Mouse (Mus musculus): Measurements from ENCODE around the gene Rnase1. TPM values are rescaled to one million over a fixed set of nuclear protein-coding genes. Genes with fewer than 3 reads are reported as not detected.
"Not testable (repeated sequence)": the region's sequence is repeated elsewhere in the genome, so short reads cannot be mapped to it uniquely, and the experiment has no call there.

Rnase1 gene
- total and polyA plus RNA-seq, 3 experiments, result 0.07 TPM; not detected in 2

- Histone ChIP-seq H3K4me3 (ENCODE audit: control insufficient read depth in 1 of 2, insufficient read depth in 1 of 2, low read depth in 2 of 2, low read length in 2 of 2) (no peak overlapping the region), H3K27ac (ENCODE audit: control insufficient read depth, low read depth, low read length) (no peak overlapping the region), H3K36me3 (ENCODE audit: control insufficient read depth in 1 of 2, insufficient read depth in 2 of 2, low read length in 2 of 2) (no peaks in the 10 kb centered on the region), H3K9me3 (replicated peaks; ENCODE audit: insufficient read depth, low read length) (no peaks in the 10 kb centered on the region), H3K4me1 (ENCODE audit: control insufficient read depth in 1 of 2, insufficient read depth in 2 of 2, low read length in 2 of 2) (no peaks in the 10 kb centered on the region), H3K27me3 (ENCODE audit: control insufficient read depth in 1 of 2, insufficient read depth in 2 of 2, low read length in 2 of 2) (no peaks in the 10 kb centered on the region), H3K79me2 (ENCODE audit: control insufficient read depth, insufficient read depth, low read length, poor library complexity) (no peaks in the 10 kb centered on the region), H3K9ac (ENCODE audit: control insufficient read depth, low read depth, low read length, poor library complexity, severe bottlenecking) (no peak overlapping the region)
- TF ChIP-seq RCOR1 (IDR thresholded peaks at IDR 0.05; ENCODE audit: low read depth, low read length) (no peak), RAD21 (IDR thresholded peaks at IDR 0.05; ENCODE audit: low read depth, low read length) (no peak), POLR2A (IDR thresholded peaks at IDR 0.05; ENCODE audit: control insufficient read depth in 1 of 2, insufficient read depth in 1 of 2, low read depth in 1 of 2, low read length in 2 of 2, poor library complexity in 1 of 2) (no peak), TAL1 (IDR thresholded peaks at IDR 0.05; ENCODE audit: low read length) (no peak), USF1 (IDR thresholded peaks at IDR 0.05; ENCODE audit: low read depth, low read length) (no peak)
- DNase-seq (ENCODE audit: low read depth, low spot score), result no peak
Observed at GRCm38 (mm10) chr14:51173843-51174242, 27.3 kb upstream of the Rnase1 start.

- H3K36me3 ChIP-seq (ENCODE audit: control insufficient read depth in 1 of 2, insufficient read depth in 2 of 2, low read length in 2 of 2); DNase-seq (ENCODE audit: low read depth, low spot score); H3K4me3 ChIP-seq (ENCODE audit: control insufficient read depth in 1 of 2, insufficient read depth in 1 of 2, low read depth in 2 of 2, low read length in 2 of 2); H3K9ac ChIP-seq (ENCODE audit: control insufficient read depth, low read depth, low read length, poor library complexity, severe bottlenecking); H3K9me3 ChIP-seq (replicated peaks; ENCODE audit: insufficient read depth, low read length); H3K27me3 ChIP-seq (ENCODE audit: control insufficient read depth in 1 of 2, insufficient read depth in 2 of 2, low read length in 2 of 2); H3K4me1 ChIP-seq (ENCODE audit: control insufficient read depth in 1 of 2, insufficient read depth in 2 of 2, low read length in 2 of 2); H3K79me2 ChIP-seq (ENCODE audit: control insufficient read depth, insufficient read depth, low read length, poor library complexity); H3K27ac ChIP-seq (ENCODE audit: control insufficient read depth, low read depth, low read length): not testable (repeated sequence)
Observed at GRCm38 (mm10) chr14:51172947-51173346, 26.4 kb upstream of the Rnase1 start.

DNA sequence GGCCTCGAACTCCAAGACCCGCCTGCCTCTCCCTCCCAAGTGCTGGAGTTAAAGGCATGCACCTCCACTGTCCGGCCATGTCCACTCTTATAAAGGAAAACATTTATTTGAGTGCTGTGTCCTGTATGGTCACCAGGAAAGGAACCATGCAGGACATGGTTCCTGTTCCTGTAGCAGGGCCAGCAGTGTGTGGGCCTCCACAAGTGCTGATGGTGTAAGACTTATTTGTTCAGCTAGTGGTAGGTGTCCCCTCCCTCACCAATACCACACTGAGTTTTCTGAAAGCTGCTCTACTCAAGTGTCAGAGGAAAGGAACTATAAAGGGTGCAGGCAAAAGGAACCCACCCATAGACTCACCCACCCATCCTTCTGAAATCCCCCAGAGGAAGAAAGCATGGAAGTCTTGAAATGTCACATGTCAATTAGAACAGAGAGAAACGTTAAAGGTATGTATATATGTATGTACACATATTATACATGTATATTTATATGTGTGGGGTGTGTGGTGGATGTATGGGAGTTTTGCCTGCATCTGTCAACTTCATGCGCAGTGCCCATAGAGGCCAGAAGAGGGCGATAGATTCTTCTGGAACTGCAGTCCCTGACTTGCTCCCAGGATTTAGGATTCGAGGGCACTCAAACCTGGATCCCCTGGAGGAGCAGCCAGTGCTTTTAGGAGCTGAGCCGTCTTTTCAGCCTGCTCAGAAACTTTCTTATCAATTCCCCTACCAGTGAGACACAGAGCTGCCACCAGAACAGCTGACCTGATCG, 25.7 kb upstream of the Rnase1 start:
- DNase-seq (ENCODE audit: low read depth, low spot score), result peak; percentile 40
- not testable (repeated sequence) for H3K36me3 ChIP-seq (ENCODE audit: control insufficient read depth in 1 of 2, insufficient read depth in 2 of 2, low read length in 2 of 2); H3K79me2 ChIP-seq (ENCODE audit: control insufficient read depth, insufficient read depth, low read length, poor library complexity); H3K4me3 ChIP-seq (ENCODE audit: control insufficient read depth in 1 of 2, insufficient read depth in 1 of 2, low read depth in 2 of 2, low read length in 2 of 2); H3K27me3 ChIP-seq (ENCODE audit: control insufficient read depth in 1 of 2, insufficient read depth in 2 of 2, low read length in 2 of 2); H3K9ac ChIP-seq (ENCODE audit: control insufficient read depth, low read depth, low read length, poor library complexity, severe bottlenecking); H3K4me1 ChIP-seq (ENCODE audit: control insufficient read depth in 1 of 2, insufficient read depth in 2 of 2, low read length in 2 of 2); H3K27ac ChIP-seq (ENCODE audit: control insufficient read depth, low read depth, low read length); H3K9me3 ChIP-seq (replicated peaks; ENCODE audit: insufficient read depth, low read length)
- TF ChIP-seq SMC3 (IDR thresholded peaks at IDR 0.05; ENCODE audit: low read depth, low read length), result peak; percentile 41
- TF ChIP-seq RAD21 (IDR thresholded peaks at IDR 0.05; ENCODE audit: low read depth, low read length), result peak; percentile 8; the same call in 1 of the 2 replicates
- TF ChIP-seq CTCF (IDR thresholded peaks at IDR 0.05 in 2 of 3, conservative IDR thresholded peaks at IDR 0.05 in 1 of 3; ENCODE audit: control insufficient read depth in 1 of 3, insufficient read depth in 1 of 3, low read depth in 2 of 3, low read length in 3 of 3, poor library complexity in 1 of 3, severe bottlenecking in 1 of 3), result peak; percentile 29 to 38 (median 35); a peak in 4 of 6 replicates

GRCm38 (mm10) chr14:51166068-51166467, 19.5 kb upstream of the Rnase1 start:
- H3K9ac ChIP-seq (ENCODE audit: control insufficient read depth, low read depth, low read length, poor library complexity, severe bottlenecking), result no peak overlapping the region
- DNase-seq (ENCODE audit: low read depth, low spot score), result no peak
- no peaks in the 10 kb centered on the region for H3K9me3 ChIP-seq (replicated peaks; ENCODE audit: insufficient read depth, low read length)
- H3K79me2 ChIP-seq (ENCODE audit: control insufficient read depth, insufficient read depth, low read length, poor library complexity), result no peaks in the 10 kb centered on the region
- no peak overlapping the region for H3K4me3 ChIP-seq (ENCODE audit: control insufficient read depth in 1 of 2, insufficient read depth in 1 of 2, low read depth in 2 of 2, low read length in 2 of 2)
- H3K36me3 ChIP-seq (ENCODE audit: control insufficient read depth in 1 of 2, insufficient read depth in 2 of 2, low read length in 2 of 2), result no peaks in the 10 kb centered on the region
- H3K4me1 ChIP-seq (ENCODE audit: control insufficient read depth in 1 of 2, insufficient read depth in 2 of 2, low read length in 2 of 2), result no peaks in the 10 kb centered on the region
- no peaks in the 10 kb centered on the region; a peak in 1 of 4 replicates for H3K27me3 ChIP-seq (ENCODE audit: control insufficient read depth in 1 of 2, insufficient read depth in 2 of 2, low read length in 2 of 2)
- H3K27ac ChIP-seq (ENCODE audit: control insufficient read depth, low read depth, low read length), result no peak overlapping the region
- TF ChIP-seq GABPA (IDR thresholded peaks at IDR 0.05; ENCODE audit: low read depth, low read length) (no peak), JUND (IDR thresholded peaks at IDR 0.05; ENCODE audit: low read depth, low read length) (no peak), ZNF384 (IDR thresholded peaks at IDR 0.05; ENCODE audit: low read depth, low read length) (no peak), SMC3 (IDR thresholded peaks at IDR 0.05; ENCODE audit: low read depth, low read length) (no peak), RAD21 (IDR thresholded peaks at IDR 0.05; ENCODE audit: low read depth, low read length) (no peak), EP300 (IDR thresholded peaks at IDR 0.05; ENCODE audit: low read depth in 1 of 2, low read length in 2 of 2) (no peak), TAL1 (IDR thresholded peaks at IDR 0.05; ENCODE audit: low read length) (no peak), POLR2AphosphoS5 (IDR thresholded peaks at IDR 0.05; ENCODE audit: borderline replicate concordance, low read depth, low read length) (no peak), USF2 (IDR thresholded peaks at IDR 0.05; ENCODE audit: borderline replicate concordance in 1 of 2, insufficient read depth in 1 of 2, low read depth in 1 of 2, low read length in 2 of 2) (no peak)

Measured in MEL (cell line).